Comparison of ENCODE assay signal across 13 mouse cellular contexts in genomic region chr10:67965251-67965986, GRCm38 (mm10). TPM values are rescaled to one million over a fixed set of nuclear protein-coding genes. Genes with fewer than 3 reads are reported as not detected.
DNase-seq lines count a peak whose midpoint lies in the region; ATAC-seq and TF ChIP-seq lines count a peak whose summit lies in the region.
"Had no signal": no experiment of that assay in that cellular context is flagged by ENCODE, and none has a peak within 500 bp of the region (broad histone marks: within the 10 kb centered on the region; RNA-seq: fewer than 3 reads in every experiment).

No protein-coding gene starts in this region.

- H3K9ac ChIP-seq in heart, postnatal 0 days (replicated peaks; ENCODE audit: low read depth, low read length): no peak overlapping the region
- no peak overlapping the region for H3K9ac ChIP-seq in midbrain, postnatal 0 days (replicated peaks; ENCODE audit: low read length, poor library complexity, severe bottlenecking)
- H3K9ac ChIP-seq: liver, postnatal 0 days had no signal

- no peak for TF ChIP-seq POLR2A in bone marrow macrophage, adult 2 months (IDR thresholded peaks at IDR 0.05; ENCODE audit: borderline replicate concordance, low read depth, low read length)

- no peaks in the 10 kb centered on the region for H3K9me3 ChIP-seq in heart, postnatal 0 days (replicated peaks; ENCODE audit: control insufficient read depth, low read length)
- H3K9me3 ChIP-seq in midbrain, embryonic 10.5 days (replicated peaks): no peaks in the 10 kb centered on the region
- H3K9me3 ChIP-seq in midbrain, postnatal 0 days (ENCODE audit: low read length): no peaks in the 10 kb centered on the region

- no peak for DNase-seq in heart, postnatal 0 days (ENCODE audit: low spot score)
- no peak for DNase-seq in heart, postnatal 10 days
- DNase-seq in midbrain, embryonic 10.5 days (ENCODE audit: low spot score): no peak
- DNase-seq in midbrain, postnatal 0 days (ENCODE audit: low spot score): no peak
- no peak for DNase-seq in adrenal gland, adult (ENCODE audit: inconsistent age in 2 of 2, low spot score in 1 of 2)
- DNase-seq in kidney, postnatal 14 days: no peak
- DNase-seq: adrenal gland, postnatal 14 days; cerebellum, postnatal 14 days; liver, postnatal 0 days; right cerebral cortex, postnatal 25 days had no signal

- no peaks in the 10 kb centered on the region for H3K27me3 ChIP-seq in heart, postnatal 0 days (ENCODE audit: control insufficient read depth, insufficient read depth, low read length)
- H3K27me3 ChIP-seq in midbrain, embryonic 10.5 days (ENCODE audit: low read depth, poor library complexity, severe bottlenecking): peaks cover 13% of the 10 kb centered on the region; the same call in 1 of the 2 replicates
- no peaks in the 10 kb centered on the region for H3K27me3 ChIP-seq in midbrain, postnatal 0 days (ENCODE audit: insufficient read depth, low read length)

- ATAC-seq in heart, postnatal 0 days (ENCODE audit: insufficient read depth, low read depth): peak; percentile 14; the same call in 1 of the 2 replicates
- no peak for ATAC-seq in midbrain, postnatal 0 days (ENCODE audit: low FRiP score)
- 0 out of 2 replicates have a peak, but pooled peaks have one; percentile 13 for ATAC-seq in granulocyte monocyte progenitor cell, adult 5-6 weeks (replicated peaks; ENCODE audit: poor library complexity, severe bottlenecking)
- ATAC-seq: liver, postnatal 0 days had no signal

- TF ChIP-seq EP300 in heart, postnatal 0 days (IDR thresholded peaks at IDR 0.05; ENCODE audit: low read depth): no peak

- peak overlapping the region; percentile 78 for H3K27ac ChIP-seq in heart, postnatal 0 days (ENCODE audit: low read depth)
- peak overlapping the region; percentile 69 for H3K27ac ChIP-seq in midbrain, embryonic 10.5 days (replicated peaks)
- no peak overlapping the region for H3K27ac ChIP-seq in midbrain, postnatal 0 days (ENCODE audit: low read depth, low read length)
- H3K27ac ChIP-seq in bone marrow macrophage, adult 2 months (ENCODE audit: insufficient read depth, low read depth, low read length): peak overlapping the region; percentile 62

- no peaks in the 10 kb centered on the region for H3K36me3 ChIP-seq in heart, postnatal 0 days (replicated peaks; ENCODE audit: control insufficient read depth, insufficient read depth, low read length)
- no peaks in the 10 kb centered on the region for H3K36me3 ChIP-seq in midbrain, embryonic 10.5 days
- H3K36me3 ChIP-seq in midbrain, postnatal 0 days (ENCODE audit: insufficient read depth, low read length): no peaks in the 10 kb centered on the region

- no peak for TF ChIP-seq CTCF in heart, postnatal 0 days (IDR thresholded peaks at IDR 0.05; ENCODE audit: low read depth)
- TF ChIP-seq CTCF in midbrain, postnatal 0 days (IDR thresholded peaks at IDR 0.05): no peak
- no peak for TF ChIP-seq CTCF in bone marrow macrophage, adult 2 months (IDR thresholded peaks at IDR 0.05; ENCODE audit: low read depth, low read length)

- no peak overlapping the region for H3K4me3 ChIP-seq in heart, postnatal 0 days (ENCODE audit: low read depth, low read length)
- no peak overlapping the region for H3K4me3 ChIP-seq in midbrain, embryonic 10.5 days
- no peak overlapping the region for H3K4me3 ChIP-seq in midbrain, postnatal 0 days (ENCODE audit: low read depth, low read length)
- H3K4me3 ChIP-seq in bone marrow macrophage, adult 2 months (ENCODE audit: insufficient read depth, low read length): no peak overlapping the region

- H3K4me2 ChIP-seq in heart, postnatal 0 days (ENCODE audit: low read depth, low read length): no peak overlapping the region; the same call in 1 of the 2 replicates
- no peak overlapping the region for H3K4me2 ChIP-seq in midbrain, postnatal 0 days (ENCODE audit: low read depth, low read length, poor library complexity, severe bottlenecking)

- 79% methylated on average over 4 of the region's 4 CpGs for WGBS in heart, postnatal 0 days
- 88% methylated on average over 4 of the region's 4 CpGs for WGBS in midbrain, embryonic 10.5 days
- WGBS in midbrain, postnatal 0 days: 72% methylated on average over 4 of the region's 4 CpGs

- no peaks in the 10 kb centered on the region for H3K4me1 ChIP-seq in heart, postnatal 0 days (ENCODE audit: control insufficient read depth, insufficient read depth)
- peaks cover 49% of the 10 kb centered on the region for H3K4me1 ChIP-seq in midbrain, embryonic 10.5 days
- H3K4me1 ChIP-seq in midbrain, postnatal 0 days (ENCODE audit: insufficient read depth, low read length): no peaks in the 10 kb centered on the region
- peaks cover 20% of the 10 kb centered on the region for H3K4me1 ChIP-seq in bone marrow macrophage, adult 2 months (ENCODE audit: control insufficient read depth, insufficient read depth, low read length)

- intact Hi-C loops in heart, postnatal 10 days (cut with DNase I): no loop called here

RNA-seq across cellular contexts. Expression of gene Rtkn2, which starts 14.0 kb away (rescaled TPM):
- total RNA-seq in heart, postnatal 0 days (2014; rRNA removed; ENCODE audit: low replicate concordance): 0.27 and 2.9 TPM in 2 replicates
- 2.1 and 2.2 TPM in 2 replicates for polyA plus RNA-seq in heart, postnatal 0 days (2015; fragmentation: Nextera tagmentation; extraction: Ambion mirVana)
- total RNA-seq in heart, postnatal 10 days (2021): 1 to 10 TPM; 1.7 to 1.8 TPM
- 21.5 and 21.6 TPM in 2 replicates for polyA plus RNA-seq in midbrain, embryonic 10.5 days (2016; fragmentation: Nextera tagmentation; extraction: Ambion mirVana)
- total RNA-seq in midbrain, postnatal 0 days (2014; rRNA removed): 2.4 and 3.0 TPM in 2 replicates
- 2.8 TPM in 2 replicates for polyA plus RNA-seq in midbrain, postnatal 0 days (2015; fragmentation: Nextera tagmentation; extraction: Ambion mirVana)
- polyA plus RNA-seq in bone marrow macrophage, adult 2 months (2012; ENCODE audit: insufficient read depth, insufficient read length, missing spikeins): 1.3 and 1.7 TPM in 2 replicates
- total RNA-seq in granulocyte monocyte progenitor cell, adult 5-6 weeks (2014; fragmentation: Nextera tagmentation): 1.9 and 6.6 TPM in 2 replicates
- total RNA-seq in granulocyte monocyte progenitor cell, adult 5-6 weeks (2017): 9.6 and 9.8 TPM in 2 replicates

RNA-seq across cellular contexts. Expression of gene Zfp365, which starts 53.0 kb away (rescaled TPM):
- total RNA-seq in heart, postnatal 0 days (2014; rRNA removed; ENCODE audit: low replicate concordance): 0.46 TPM in 1 of 2 replicates, not detected in the other
- 0.34 and 0.37 TPM in 2 replicates for polyA plus RNA-seq in heart, postnatal 0 days (2015; fragmentation: Nextera tagmentation; extraction: Ambion mirVana)
- 1 to 10 TPM; 1.2 to 1.3 TPM for total RNA-seq in heart, postnatal 10 days (2021)
- polyA plus RNA-seq in midbrain, embryonic 10.5 days (2016; fragmentation: Nextera tagmentation; extraction: Ambion mirVana): 2.3 and 2.7 TPM in 2 replicates
- total RNA-seq in midbrain, postnatal 0 days (2014; rRNA removed): 15.2 and 17.4 TPM in 2 replicates
- 7.9 and 9.1 TPM in 2 replicates for polyA plus RNA-seq in midbrain, postnatal 0 days (2015; fragmentation: Nextera tagmentation; extraction: Ambion mirVana)
- not detected in 2 replicates for polyA plus RNA-seq in bone marrow macrophage, adult 2 months (2012; ENCODE audit: insufficient read depth, insufficient read length, missing spikeins)
- total RNA-seq in granulocyte monocyte progenitor cell, adult 5-6 weeks (2014; fragmentation: Nextera tagmentation): not detected in 2 replicates
- not detected in 2 replicates for total RNA-seq in granulocyte monocyte progenitor cell, adult 5-6 weeks (2017)
- total RNA-seq: MEL had no signal
